Mouse (Mus musculus) adrenal gland, postnatal 14 days (tissue): Measurements from ENCODE around the gene Hps4. TPM values are rescaled to one million over a fixed set of nuclear protein-coding genes. Genes with fewer than 3 reads are reported as not detected.

Experiments
- DNase-seq: peaks from one replicate; pipeline ENCODE4 v3.0.0; 2021; ENCODE audit warnings: mixed read lengths
- total RNA-seq: library from RNA; stranded (reverse); gene quantifications from 2 replicates; pipeline ENCODE4 v1.2.3, GENCODE M21; 2021

Hps4 gene
- total RNA-seq, 1 experiment from 2014 or later = 40.5 TPM

DNA sequence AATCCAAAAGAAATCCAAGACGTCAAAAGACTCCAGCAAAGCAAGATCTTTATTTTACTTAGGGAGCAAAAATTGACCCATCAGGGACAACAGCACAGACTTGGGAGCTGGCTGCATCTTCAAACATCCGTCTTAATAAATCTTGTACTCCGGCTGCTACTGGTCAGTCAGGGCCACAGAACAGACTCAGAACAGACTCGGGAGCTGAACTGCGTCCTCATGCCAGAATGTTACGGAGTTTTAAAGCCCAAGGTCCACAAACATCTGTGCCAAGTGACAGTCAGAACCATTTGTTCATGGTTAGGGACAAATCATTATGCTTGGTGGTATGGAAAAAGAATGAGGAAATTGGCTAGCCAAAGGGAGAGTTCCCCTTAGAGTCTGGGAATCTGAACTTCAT lies 19.6 kb upstream of the Hps4 start:
- DNase-seq = peak; percentile 62

GRCm38 (mm10) chr5:112324637-112325545 lies 18.0 kb upstream of the Hps4 start:
- peak; percentile 79 for DNase-seq

- DNase-seq = peak; percentile 98
Observed at GRCm38 (mm10) chr5:112325546-112326445, 17.1 kb upstream of the Hps4 start, which contains the start of gene Tfip11. Gene Tfip11, plus strand, starts transcription at chr5:112326358.

- DNase-seq = no peak
Observed at GRCm38 (mm10) chr5:112326446-112327009, 16.4 kb upstream of the Hps4 start.

GRCm38 (mm10) chr5:112327854-112328253 lies 15.0 kb upstream of the Hps4 start:
- no peak for DNase-seq

DNA sequence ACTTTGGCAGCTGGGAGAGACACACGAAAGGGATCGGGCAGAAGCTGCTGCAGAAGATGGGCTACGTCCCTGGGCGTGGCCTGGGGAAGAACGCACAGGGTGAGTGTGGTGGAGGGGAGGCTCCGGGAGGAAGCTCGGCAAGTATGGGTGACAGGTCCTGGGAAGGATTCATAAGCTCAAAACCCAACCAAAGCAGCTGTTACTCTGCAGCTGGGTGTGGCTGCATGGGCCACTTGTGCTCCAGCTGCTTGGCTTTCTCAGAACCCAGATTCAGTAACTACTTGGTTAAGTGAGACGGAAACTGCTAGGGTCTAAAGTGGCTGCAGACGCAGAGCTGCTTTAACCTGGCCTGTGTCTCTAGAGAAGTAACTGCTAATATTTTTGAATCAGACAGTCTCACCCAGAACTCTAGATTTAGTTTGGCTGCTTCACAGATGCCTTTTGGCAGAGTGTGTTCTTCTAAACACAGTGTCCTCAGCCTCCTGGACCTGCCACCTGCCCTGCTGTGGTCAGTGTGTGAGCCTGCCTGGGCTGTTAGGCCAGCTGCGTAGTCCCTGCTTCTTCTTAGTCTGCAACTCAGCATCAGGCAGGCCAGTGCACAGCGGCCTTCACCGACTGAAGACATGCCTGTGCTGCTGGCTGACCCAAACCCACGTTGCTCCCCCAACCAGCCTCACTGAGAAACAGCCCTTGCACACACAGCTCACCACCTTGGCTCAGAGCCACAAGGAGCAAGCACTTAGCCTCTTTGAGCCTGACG lies 12.9 kb upstream of the Hps4 start:
- no peak for DNase-seq

GRCm38 (mm10) chr5:112335473-112335872 lies 7.4 kb upstream of the Hps4 start:
- peak; percentile 66 for DNase-seq

- no peak for DNase-seq
Observed at GRCm38 (mm10) chr5:112337004-112337403, 5.9 kb upstream of the Hps4 start.

DNA sequence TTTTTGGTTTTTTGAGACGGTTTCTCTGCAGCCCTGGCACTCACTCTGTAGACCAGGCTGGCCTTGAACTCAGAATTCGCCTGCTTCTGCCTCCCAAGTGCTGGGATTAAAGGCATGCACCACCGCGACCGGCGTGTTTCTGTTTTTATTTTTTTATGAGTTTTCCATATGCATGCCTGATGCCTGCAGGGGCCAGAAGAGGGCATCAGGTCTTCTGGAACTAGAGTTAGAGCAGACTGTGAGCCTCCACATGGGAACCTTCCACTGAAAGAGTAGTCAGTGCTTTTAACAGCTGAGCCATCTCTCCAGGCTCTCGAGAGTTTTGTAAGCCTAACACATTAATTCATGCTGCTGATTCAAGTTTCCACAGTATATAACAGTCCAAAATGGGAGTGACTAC lies 3.7 kb upstream of the Hps4 start:
- DNase-seq = no peak

DNA sequence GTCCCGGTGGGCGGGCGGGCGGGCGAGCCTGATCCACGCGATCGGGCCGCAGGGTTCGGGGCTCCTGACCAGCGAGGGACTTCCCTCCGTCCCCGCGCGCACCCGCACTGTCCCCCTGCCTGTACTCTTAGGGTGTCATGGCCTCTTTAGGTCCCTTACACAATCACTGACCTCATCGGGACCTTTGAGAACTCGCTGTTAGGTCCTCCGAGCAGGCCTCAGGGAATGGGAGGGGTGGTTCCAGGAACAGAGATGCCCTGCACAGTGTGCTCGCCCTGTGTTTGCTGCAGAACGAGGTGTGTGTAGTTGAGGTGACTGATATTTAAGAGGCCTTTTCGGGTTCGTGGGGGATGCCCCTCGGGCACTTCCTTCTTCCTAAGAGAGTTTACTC lies 317 bp downstream of the Hps4 start:
- peak; percentile 79 for DNase-seq

GRCm38 (mm10) chr5:112344092-112344960 lies 1.4 kb downstream of the Hps4 start:
- DNase-seq = no peak

GRCm38 (mm10) chr5:112346211-112346965 lies 3.5 kb downstream of the Hps4 start:
- no peak for DNase-seq

- DNase-seq = no peak
Observed at GRCm38 (mm10) chr5:112349169-112349568, 6.3 kb downstream of the Hps4 start.

- DNase-seq = no peak
Observed at GRCm38 (mm10) chr5:112355493-112355892, 12.6 kb downstream of the Hps4 start.

DNA sequence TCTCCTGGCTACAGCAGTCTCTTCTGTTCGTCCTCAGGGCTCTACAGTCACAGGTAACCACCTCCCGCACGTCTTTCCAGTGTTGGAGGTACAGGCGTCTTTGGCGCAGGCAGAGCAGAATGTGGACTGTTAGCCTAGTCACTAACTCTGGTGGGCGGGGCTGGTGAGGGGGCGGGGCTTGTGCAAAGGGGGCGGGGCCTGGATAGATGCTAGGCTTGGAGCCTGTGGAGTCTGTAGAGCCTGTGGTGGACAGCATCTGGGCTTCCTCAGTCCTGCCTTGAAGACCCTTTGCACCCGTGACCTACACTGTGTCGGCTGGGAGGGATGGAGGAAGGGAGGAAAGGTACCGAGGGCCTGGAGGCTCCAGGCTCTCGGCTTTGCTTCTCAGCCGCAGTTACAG lies 13.0 kb downstream of the Hps4 start, which contains the start of gene Gm6583:
Gene Gm6583 (minus strand): TSS at position 124 of the 400 bp plus-strand sequence.
- peak; percentile 35 for DNase-seq

- DNase-seq = no peak
Observed at GRCm38 (mm10) chr5:112356322-112356721, 13.4 kb downstream of the Hps4 start.

DNA sequence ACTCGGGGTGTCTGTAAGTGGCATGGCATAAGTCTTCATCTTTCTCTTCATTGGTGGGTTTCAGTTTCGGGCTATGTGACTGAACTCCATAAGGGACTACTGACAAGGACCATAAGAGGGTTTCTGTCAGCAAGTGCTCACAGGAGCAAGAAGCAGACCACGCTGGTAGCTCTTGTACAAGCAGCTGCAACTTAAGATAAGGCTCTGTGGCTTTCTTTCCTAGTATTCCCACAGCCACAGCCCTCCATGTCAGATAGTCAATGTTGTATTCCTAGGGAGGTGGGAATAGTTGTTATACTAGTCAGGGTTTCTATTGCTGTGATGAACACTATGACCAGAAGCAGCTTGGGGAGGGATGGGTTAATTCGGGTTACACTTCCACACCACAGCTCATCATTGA lies 16.6 kb downstream of the Hps4 start:
- DNase-seq = no peak

DNA sequence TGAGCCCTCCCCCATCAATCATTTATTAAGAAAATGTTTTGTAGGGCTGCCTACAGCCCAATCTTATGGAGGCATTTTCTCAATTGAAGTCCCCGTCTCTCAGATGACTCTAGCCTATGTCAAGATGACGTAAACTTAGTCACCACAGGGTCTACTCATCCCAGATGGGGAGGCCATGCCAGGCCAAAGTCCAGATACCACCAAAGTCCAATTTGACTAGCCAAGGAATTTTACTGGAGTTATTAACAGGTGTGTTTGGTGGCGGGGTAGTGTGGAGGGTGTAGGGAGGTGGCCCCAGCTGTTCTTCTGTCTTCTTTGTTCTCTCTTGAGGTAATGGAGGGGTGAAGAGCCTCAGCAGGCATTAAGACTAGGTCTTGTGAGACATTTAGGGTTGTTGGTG lies 17.2 kb downstream of the Hps4 start:
- DNase-seq = no peak

DNA sequence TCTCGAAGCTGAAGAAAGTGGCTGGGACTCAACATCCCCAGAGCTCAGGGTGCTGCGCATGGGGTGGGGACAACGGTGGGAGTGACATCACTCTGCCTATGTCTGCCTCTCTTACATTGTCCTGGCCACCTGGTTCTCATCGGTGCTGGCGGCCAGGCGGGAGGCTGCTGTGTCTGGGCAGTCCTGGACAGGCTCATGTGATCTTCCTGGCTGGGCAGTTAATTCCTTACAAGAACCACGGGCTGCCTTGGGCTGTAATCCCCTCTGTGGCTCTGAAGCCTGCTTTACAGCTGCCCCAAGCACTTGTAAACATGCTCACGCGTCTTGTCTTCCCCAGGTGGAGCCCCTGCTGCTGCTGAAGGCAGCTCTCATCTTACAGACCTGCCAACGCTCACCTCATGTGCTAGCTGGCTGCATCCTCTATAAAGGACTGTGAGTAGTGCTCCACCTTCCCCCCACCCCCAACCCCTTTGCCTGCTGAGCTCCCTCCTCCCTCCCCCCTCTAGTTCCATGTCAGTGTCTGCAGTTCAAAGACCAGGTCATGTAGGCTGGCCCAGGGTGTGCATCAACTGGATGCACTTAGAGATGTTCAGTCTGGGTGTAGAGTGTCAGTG lies 21.4 kb downstream of the Hps4 start:
- DNase-seq = no peak

DNA sequence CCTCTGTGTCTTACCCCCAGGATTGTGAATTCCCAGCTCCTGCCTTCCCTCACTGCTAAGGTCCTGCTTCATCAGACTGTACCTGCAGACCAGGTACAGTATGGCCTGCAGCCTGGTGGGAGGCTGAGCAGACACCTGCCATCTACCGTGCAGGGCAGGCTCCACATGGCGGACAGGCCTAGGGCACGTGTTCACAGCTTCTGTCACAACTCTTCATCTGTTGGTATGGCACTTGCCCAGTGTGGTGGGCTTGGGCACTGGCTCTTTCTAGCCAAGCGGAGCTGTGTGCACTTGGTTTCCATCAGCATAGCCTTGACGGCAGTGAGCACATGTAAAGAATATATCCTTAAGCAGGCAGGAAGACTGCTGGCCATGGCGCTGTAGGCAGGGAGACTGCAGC lies 24.0 kb downstream of the Hps4 start:
- no peak for DNase-seq
